Mouse (Mus musculus) testis, adult 2 months (tissue): Measurements from ENCODE around the gene Treh.

Experiments
- CTCF ChIP-seq: fragments of 200-500 bp; IDR thresholded peaks from 2 replicates; pipeline ENCODE4 v1.5.1; 2012; ENCODE audit warnings: low read depth, mild to moderate bottlenecking, inconsistent platforms, low read length, moderate library complexity; ENCODE audit not compliant: control insufficient read depth, insufficient read depth, insufficient replicate concordance
- POLR2A ChIP-seq: fragments of 200-500 bp; IDR thresholded peaks from 2 replicates; pipeline ENCODE4 v1.6.1; 2012; ENCODE audit warnings: low read depth, mild to moderate bottlenecking, inconsistent platforms, low read length, moderate library complexity; ENCODE audit not compliant: control insufficient read depth

GRCm38 (mm10) chr9:44648881-44649281 is 24.2 kb upstream of the Treh start:
- TF ChIP-seq CTCF (no peak), POLR2A (no peak)
